Mouse (Mus musculus): Measurements from ENCODE around the gene Ctdsp2.

GRCm38 (mm10) chr10:126975706-126976105 is 2.8 kb upstream of the Ctdsp2 start:
- TF ChIP-seq CTCF (IDR thresholded peaks at IDR 0.05; ENCODE audit: extremely low read depth, insufficient read depth, insufficient read length, insufficient replicate concordance) (no peak), POLR2A (IDR thresholded peaks at IDR 0.05; ENCODE audit: low read depth, low read length) (no peak)

Data from spleen, adult 2 months (tissue).